Mouse (Mus musculus): ENCODE data around the gene Dmap1. TPM values are rescaled to one million over a fixed set of nuclear protein-coding genes. Genes with fewer than 3 reads are reported as not detected.

Gene Dmap1
- total RNA-seq, 2 experiments from 2014 or later, result 9.8 to 17.0 TPM

DNA sequence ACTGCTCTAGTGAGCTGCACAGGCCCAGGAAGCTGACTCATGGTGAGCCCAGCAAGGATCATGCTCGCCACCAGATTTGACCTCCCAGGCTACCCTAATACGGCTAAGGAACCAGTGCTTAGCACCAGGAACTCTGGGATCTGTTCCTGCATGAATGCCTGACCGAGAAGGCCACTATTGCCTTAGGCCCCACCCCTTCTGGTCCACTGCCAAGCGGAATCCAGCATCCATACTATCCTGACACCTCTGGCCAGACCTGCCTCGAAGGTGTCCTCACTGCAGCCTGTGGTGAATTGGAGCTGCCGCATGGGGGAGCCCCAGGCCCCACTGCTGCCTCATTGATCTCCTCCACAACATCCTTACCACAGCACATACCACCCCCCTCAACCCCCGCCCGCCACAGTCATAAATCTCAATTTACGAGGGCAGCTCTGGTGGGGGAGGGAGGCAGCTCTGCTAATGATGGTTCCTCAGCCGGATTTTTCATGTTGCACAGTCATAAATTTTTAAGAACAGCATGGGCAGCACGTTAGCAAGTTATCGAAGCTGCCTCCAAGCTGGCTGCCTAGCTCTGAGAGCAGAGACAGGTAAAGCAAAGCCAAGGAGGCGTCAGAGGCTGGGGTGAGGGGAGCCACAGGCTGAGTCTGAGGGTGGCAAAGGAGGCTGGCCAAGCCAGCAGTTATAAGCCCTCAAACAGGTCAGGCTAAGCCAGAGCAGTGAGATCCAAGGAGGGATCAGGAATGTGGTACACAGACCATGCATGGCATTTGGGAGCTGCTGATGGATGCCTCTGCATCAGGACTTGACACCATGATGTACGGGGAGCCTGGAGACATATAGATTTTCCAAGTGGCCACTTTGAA is 23.3 kb downstream of the Dmap1 start:
- ATAC-seq (replicated peaks; ENCODE audit: low FRiP score, poor library complexity, severe bottlenecking), result 0 out of 2 replicates have a peak, but pooled peaks have one; percentile 33

DNA sequence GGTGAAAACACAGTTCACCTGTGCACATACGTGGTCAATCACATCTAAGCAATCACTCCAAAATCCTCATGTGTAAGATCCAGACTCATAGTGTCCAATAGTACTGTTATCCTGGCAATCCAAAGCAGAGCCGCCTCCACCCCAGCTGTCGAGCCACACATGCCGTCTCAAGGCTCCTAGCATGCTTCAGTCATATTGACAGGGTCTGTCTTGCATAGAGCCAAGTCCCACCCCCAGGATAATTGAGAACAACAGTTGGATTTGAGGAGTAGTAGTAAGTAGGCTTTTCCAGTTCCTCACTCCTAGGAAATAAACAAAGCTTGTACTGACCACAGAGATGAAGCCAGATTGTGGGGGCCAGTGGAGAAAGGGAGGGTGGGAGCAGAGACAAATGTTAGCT is 24.4 kb downstream of the Dmap1 start:
- no peak for ATAC-seq (replicated peaks; ENCODE audit: low FRiP score, poor library complexity, severe bottlenecking)

DNA sequence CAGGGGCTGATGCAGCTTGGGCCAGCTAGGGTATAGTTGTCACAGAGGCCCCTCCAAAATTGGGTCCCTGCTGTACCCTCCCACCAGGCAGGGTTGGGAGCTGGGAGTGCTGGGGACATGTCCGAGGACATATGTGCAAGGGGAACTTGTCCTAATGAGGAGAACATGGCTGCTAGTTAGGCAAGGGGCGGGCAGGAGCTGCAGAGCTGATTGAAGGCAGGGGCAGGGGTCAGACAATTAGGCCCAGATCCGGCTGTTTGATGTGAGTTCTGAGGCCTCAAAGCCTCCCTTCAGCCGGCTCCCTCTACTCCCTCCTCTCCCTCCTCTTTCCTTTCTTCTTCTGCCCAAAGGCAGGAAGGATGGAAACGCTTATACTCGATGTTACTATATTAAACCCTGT is 25.1 kb downstream of the Dmap1 start:
- ATAC-seq (replicated peaks; ENCODE audit: low FRiP score, poor library complexity, severe bottlenecking), result no peak

DNA sequence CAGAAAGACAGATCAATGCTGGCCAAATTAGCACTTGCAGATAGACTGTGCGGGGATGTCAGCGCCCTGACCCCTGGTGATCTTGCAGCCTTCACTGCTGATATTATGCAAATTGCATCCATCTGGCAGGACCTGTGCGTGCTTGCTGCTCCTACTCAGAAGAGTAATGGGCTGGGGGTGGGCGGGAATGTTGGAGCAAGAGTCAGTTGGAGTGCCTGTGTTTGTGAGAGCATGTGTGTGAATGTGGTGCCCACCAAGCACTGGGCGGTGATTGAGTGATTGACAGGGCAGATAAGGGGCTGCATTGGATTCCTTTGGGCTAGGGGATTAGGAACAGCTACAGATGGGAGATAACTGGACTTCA is 26.6 kb downstream of the Dmap1 start:
- ATAC-seq (replicated peaks; ENCODE audit: low FRiP score, poor library complexity, severe bottlenecking), result no peak

DNA sequence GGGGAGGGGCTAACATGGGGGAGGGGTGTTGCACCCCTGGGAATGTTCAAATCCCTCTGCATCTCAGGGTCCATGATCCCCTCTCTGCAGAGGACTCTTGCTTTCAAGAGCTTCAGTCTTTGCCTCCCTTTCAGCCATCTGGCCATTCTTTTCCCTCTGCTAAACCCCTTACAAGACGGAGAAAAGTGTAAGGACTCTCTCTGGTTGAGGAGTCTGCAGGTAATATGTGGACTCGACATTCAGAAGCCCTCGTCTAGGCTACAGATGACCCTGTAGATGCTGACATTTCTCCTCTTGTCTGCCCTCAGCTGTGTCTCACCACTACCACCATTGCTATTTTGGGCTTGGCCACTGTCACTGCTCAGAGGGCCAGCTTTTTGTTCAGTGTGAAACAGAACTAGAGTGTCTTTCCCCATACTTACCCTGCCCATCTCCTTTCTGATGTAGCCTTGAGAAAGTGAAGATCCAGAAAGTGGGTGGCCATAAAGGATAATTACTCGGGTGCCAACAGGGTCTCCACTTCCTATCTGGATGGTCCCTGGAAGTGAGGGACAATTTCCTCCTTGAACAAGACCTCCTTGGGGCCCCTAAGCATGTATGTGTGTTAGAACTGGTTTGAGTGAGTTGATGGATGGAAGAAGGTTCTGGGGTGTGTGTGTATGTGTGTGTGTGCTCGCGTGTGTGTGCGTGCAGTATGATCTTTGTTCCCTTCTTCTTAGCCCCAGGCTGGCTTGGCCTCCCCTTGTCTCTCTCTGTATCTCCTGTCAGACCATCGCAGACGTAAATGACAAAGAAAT is 27.2 kb downstream of the Dmap1 start:
- no peak for ATAC-seq (replicated peaks; ENCODE audit: low FRiP score, poor library complexity, severe bottlenecking)

DNA sequence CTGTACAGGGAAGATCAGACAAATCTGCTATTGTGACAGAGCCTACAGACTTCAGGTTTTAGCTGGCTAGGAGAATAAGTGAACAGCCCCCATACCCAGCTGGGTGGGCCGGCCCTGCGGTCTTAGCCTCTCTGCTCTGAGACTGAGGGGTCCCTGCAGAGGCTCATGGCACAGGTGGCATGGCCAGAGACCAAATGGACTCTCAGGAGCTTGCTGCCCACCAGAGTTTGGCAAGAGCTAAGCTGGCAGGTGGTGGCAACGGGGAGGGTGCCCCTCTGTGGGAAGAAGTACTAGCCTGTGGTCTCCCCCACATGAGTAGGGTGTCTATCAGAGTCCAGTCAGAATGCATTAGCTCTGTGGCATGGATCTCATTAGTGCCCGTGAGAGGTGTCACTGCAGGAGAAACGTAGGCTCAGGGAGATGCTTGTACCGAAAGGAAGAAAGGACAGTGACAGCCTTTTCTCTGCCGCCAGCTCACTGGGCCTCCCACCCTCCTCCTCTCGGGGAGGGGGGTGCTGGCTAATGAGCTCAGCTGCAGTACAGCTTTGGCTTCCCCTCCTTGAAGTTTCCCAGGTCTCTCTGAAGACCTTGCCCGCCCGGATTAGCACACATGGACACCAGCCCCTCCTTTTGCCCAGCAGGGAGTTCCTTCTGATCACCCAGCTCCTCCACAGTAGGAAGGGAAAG is 27.9 kb downstream of the Dmap1 start:
- ATAC-seq (replicated peaks; ENCODE audit: low FRiP score, poor library complexity, severe bottlenecking), result no peak

DNA sequence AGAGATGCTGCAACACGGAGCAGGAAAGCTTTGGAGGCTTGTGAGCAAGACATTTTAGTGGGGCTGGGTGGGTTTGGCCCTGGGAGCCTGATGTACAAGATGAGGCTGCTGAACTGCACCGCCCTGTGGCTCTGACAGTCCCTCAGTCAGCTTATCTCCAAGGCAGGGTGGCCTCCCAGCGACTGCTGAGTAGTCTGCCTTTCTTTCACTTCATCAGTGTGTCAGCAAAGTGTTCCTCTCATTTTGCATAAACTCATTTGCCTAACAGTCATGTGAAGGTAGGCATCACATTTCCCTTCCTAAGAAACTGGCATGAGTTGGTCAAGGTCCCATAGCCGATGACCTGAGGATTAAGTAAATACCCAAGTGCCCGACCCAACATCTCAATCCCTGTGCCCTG is 29.3 kb downstream of the Dmap1 start:
- no peak for ATAC-seq (replicated peaks; ENCODE audit: low FRiP score, poor library complexity, severe bottlenecking)

DNA sequence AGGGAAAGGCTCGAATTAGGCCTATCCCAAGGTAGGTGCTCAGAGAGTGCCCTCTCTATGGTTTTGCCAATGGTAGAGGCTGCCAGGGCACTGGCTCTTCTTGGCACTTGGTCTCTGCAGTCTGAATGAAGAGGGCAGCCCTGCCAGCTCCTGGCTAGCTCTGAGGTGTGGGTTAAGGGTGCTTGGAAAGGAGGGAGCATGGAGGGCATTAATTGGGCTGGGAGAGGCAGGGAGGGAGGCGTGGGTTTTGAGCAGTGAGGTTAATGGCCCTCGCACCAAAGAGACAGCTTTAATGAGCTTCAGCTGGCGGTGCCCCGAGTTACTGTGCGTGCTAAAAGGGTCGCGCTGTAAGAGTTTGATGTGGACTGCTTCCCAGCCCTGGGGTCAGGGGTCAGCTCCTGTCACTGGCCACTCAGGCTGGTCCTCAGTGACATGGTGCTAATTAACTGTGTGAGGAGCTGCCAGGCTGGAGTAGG is 30.4 kb downstream of the Dmap1 start:
- no peak for ATAC-seq (replicated peaks; ENCODE audit: low FRiP score, poor library complexity, severe bottlenecking)

DNA sequence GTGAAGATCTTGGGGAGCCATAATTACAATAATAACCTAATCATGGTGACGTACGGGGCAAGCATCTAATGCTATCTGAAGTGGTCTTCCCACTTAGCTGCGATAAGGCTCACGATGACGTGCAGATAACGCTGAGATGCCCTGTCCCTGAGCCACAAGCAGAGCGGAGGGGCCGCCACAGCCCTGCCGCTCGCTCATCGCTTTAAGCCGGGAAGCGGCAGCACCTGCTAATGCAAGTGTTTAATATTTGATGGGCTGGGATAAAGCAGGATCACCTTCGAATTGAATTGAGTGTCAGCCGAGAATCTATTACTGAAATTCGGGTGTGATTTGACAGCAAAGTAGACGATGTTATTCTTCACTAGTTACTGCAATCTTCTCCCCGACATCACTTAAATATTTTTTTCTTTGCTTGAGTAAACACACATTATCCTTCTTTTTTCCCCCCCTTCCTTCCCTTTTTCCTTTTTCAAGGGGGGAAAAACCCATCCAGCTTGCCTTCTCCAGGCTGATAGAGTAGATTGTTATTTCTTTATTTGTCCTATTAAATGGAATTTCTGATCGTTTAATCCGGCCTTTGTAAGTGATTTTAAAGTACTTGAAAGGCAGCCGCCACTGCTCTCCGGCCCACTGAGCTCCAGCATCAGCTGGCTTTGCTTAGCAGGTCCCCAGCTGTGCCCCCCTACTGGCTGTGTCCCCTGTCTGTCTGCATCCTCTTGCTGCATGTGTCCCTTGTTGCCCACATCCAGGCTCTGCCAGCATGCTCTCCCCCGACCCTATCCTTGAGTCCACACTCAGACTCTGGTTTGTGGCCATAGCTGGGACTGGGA is 34.9 kb downstream of the Dmap1 start:
- no peak for ATAC-seq (replicated peaks; ENCODE audit: low FRiP score, poor library complexity, severe bottlenecking)

DNA sequence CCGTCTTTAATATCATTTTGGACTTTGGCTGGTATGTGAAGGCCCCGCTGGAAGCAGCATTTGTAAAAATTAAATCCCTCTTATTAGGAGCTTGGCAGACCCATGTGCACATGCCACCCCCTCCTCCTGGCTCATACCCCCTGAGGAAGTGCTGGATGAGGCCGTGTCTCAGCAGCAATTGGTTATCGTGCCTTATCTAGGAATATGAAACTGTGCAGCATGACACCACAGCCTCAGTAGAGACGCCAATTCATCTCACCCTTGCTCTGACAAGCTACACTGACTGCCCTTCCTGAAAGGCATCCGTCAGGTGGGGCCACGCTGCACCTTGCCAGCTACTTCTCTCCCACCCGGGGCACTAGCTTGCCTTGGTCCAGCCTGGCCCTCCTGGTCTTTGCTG is 35.6 kb downstream of the Dmap1 start:
- no peak for ATAC-seq (replicated peaks; ENCODE audit: low FRiP score, poor library complexity, severe bottlenecking)

DNA sequence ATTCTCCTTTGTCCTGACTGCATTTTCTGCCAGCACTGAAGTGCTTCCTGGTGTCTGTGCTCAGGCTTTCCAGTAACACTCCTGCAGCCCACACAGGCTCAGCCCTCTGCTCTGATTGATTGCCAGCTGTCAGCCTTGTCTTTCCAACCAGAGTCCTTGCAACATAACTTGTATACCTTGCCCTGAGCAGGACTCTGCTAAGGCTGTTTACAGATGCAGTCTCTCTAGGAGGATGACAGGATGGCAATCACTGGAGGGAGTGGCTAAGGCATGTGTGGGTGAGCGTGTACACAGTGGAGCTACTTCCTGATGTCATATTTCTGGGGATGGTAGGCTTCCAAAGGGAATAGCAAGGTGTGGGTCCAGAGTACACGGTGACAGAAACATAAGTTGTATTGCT is 36.2 kb downstream of the Dmap1 start:
- no peak for ATAC-seq (replicated peaks; ENCODE audit: low FRiP score, poor library complexity, severe bottlenecking)

DNA sequence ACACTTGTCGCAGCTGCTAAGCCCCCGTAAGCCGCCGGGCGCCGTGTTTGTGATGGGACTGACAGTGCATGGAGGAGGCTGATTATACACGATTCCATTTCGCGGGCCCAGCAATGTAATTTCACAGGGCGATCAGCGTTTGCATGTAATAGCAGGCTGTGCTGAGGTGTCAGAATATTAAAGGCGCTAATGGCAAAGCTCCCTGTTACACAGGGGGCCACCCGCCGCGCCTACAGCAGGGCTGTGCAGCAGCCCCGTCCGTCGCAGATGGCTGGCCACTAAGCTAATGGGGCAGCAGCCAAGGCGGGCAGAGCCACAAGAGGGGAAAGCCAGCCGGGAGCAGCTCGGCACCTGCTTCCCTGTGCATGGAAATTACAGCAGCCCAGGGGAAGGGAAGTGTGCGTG is 37.0 kb downstream of the Dmap1 start:
- ATAC-seq (replicated peaks; ENCODE audit: low FRiP score, poor library complexity, severe bottlenecking), result no peak

DNA sequence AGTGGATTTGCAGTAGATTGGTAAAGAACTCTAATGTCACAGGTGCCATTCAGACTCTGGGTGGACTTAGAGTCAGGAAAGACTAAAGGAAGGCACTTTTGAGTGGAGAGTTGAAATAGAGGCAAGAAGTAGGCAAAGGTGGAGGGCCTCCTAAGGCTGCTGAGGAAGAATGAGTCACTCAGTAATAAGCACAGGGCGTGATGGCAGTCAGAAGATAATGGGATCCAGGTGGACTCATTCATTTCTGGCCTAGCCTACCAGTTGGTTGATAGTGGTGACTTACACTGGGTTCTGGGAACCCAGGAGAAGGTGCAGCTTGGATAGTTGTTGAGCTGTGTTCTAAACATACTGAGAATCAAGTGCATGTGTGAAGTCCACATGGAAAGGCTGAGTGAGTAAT is 40.3 kb downstream of the Dmap1 start:
- no peak for ATAC-seq (replicated peaks; ENCODE audit: low FRiP score, poor library complexity, severe bottlenecking)

DNA sequence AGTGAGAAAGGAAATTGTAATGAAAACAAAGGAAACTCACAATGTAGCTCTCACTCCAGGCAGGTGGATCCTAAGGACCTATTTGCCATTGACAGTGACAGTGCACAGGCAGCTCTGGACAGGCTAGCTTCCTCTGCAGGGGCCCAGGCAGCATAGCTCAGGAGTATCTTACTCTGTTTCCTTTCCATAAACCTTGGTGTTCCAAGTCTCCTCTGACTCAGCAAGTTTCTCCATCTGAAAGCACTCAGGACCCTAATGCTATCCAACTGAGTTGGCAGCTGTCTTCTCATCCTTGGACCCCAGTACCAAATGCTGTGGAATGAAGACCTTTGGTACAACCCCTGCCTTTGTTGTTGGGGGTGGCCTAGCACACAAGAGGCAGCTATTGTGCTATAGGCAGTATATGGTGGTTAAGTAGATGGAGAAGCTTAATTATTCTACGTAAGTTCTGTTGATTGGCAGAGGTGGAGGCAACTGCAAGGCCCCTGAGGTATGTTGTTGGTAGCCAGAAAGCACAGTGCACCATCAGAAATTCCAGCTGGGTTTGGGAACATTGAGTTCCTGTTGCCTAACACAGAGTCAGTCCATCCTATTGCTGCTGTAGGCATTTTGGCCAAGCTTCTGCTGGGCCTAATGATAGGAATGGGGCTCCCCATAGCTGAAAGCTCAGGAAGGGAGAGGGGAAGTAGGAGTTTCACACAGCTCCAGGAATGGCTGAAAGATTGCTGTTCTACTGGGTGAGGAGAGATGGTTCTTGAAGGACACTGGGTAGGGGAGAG is 41.0 kb downstream of the Dmap1 start:
- no peak for ATAC-seq (replicated peaks; ENCODE audit: low FRiP score, poor library complexity, severe bottlenecking)

DNA sequence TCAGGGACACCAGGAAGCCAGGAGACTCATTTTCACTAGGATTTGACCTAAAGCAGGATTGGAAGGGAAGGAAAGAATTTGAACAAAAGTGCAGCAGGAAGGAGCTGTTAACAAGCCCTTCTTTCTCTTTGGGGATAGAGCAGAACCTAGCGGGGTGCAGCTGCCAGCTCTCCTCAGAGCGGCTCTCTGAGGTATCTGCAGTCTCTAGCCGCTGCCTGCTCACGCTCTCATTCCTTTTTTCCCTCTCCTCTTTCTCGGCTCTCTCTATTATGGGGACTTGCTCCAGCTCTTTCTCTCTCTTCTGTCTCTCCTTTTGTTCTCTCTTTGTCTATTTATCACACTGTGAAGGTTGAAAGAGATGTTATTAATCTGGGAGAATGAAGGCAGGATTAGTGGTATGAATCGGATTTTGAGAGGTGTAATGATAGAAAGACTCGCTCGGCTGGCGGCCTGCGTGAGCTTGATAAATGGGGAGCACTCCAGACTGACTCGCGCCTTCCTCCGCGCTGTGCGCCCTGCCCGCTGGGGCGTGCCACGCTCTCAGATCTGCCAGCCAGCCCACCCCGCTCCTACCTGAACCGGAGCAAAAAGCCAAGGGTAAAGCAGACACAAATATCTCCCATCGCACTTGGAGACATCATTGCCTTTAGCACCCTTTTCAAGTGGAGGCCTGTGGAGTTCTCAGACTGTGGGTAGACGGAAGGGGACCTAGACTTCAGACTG is 45.0 kb downstream of the Dmap1 start:
- ATAC-seq (replicated peaks; ENCODE audit: low FRiP score, poor library complexity, severe bottlenecking), result no peak

DNA sequence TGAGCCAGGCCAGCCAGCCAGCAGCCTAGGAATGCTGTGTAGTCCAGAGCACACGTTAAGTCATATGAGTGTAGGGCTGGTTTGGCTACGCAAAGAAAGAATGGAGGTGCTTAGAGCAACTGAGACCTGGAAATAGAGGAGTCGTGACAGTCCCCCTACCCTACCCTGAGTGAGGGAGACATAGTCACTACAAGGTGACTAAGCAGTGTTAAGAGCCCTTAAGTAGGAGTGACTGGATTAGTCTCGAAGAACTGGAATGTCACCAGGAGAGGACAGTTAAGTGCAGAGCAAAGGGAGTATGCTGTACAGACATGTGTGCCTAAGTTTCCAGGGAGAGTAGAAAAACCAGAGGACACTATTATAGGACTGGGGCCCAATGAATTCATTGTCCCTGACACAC is 45.9 kb downstream of the Dmap1 start:
- no peak for ATAC-seq (replicated peaks; ENCODE audit: low FRiP score, poor library complexity, severe bottlenecking)

DNA sequence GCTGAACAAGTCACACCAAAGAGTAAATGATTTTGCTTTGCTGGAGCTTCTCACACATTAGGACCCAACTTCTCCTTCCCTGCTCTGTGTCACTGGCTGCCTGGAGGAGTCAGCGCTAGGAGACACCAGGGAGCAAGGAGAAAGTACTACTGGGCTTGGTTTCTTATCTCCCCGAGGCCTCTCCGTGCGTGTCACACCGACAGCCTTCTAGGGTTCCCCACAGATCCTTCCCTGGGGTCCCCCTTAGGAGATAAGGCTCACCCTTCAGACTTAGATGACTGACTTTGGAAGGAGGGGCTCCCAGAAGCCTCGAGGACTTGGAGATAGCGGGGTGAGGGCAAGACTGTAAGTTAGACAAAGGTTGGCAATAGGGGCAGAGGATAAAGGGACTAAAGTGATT is 47.4 kb downstream of the Dmap1 start:
- no peak for ATAC-seq (replicated peaks; ENCODE audit: low FRiP score, poor library complexity, severe bottlenecking)

DNA sequence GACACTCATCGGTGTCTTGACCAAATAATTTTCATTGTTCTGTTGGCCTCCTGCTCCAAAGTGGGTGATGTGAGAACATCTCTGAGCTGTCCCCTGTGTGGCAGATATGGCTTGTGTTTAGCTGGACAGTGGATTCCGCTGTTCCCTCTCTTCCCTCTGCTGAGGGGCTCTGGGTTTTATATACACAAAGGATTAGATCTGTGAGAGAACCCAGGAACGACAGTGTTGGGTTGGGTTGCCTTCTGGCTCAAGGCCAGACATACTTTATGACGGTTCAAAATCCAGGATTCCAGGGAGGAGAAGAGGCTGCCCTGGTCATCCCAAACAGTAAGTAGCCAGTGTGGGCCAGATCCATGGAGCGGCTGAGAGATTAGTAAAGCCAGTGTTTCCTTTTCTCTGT is 48.5 kb downstream of the Dmap1 start:
- ATAC-seq (replicated peaks; ENCODE audit: low FRiP score, poor library complexity, severe bottlenecking), result no peak
